Mouse (Mus musculus) MEL (cell line): ENCODE data around the gene Coil. TPM values are rescaled to one million over a fixed set of nuclear protein-coding genes. Genes with fewer than 3 reads are reported as not detected.

Experiments
- DNase-seq: peaks from one replicate; pipeline ENCODE4 v3.0.0; 2011; ENCODE audit warnings: low read depth, low spot score
- H3K27ac ChIP-seq: 2 replicates; pipeline ENCODE4 v1.5.1; 2012; ENCODE audit warnings: low read depth, mild to moderate bottlenecking, control low read depth, low read length, moderate library complexity; ENCODE audit not compliant: control insufficient read depth
- H3K27me3 ChIP-seq, 2 experiments: fragments of 150-350 bp in 1 of 2; sonication (generic) in 1 of 2; 2 replicates each; pipeline ENCODE4 v1.6.1; 2012; ENCODE audit warnings: low read length in 2 of 2, mild to moderate bottlenecking in 2 of 2, improper control_type of control experiment in 1 of 2, moderate library complexity in 1 of 2; ENCODE audit not compliant: insufficient read depth in 2 of 2, control insufficient read depth in 1 of 2
- H3K36me3 ChIP-seq, 2 experiments: 2 replicates each; pipeline ENCODE4 v1.6.1; 2012 to 2014; ENCODE audit warnings: low read length in 2 of 2, improper control_type of control experiment in 1 of 2, inconsistent platforms in 1 of 2, mild to moderate bottlenecking in 1 of 2; ENCODE audit not compliant: insufficient read depth in 2 of 2, control insufficient read depth in 1 of 2
- H3K4me1 ChIP-seq, 2 experiments: fragments of 150-350 bp in 1 of 2; sonication (generic) in 1 of 2; 2 replicates each; pipeline ENCODE4 v1.6.1; 2012; ENCODE audit warnings: low read length in 2 of 2, improper control_type of control experiment in 1 of 2, mild to moderate bottlenecking in 1 of 2; ENCODE audit not compliant: insufficient read depth in 2 of 2, control insufficient read depth in 1 of 2
- H3K4me3 ChIP-seq, 2 experiments: fragments of 150-350 bp in 1 of 2; sonication (generic) in 1 of 2; 2 replicates each; pipeline ENCODE4 v1.5.1; 2012; ENCODE audit warnings: low read depth in 2 of 2, low read length in 2 of 2, mild to moderate bottlenecking in 2 of 2, moderate library complexity in 2 of 2, control low read depth in 1 of 2, improper control_type of control experiment in 1 of 2; ENCODE audit not compliant: control insufficient read depth in 1 of 2, insufficient read depth in 1 of 2
- H3K79me2 ChIP-seq: 2 replicates; pipeline ENCODE4 v1.6.1; 2012; ENCODE audit warnings: mild to moderate bottlenecking, low read length, moderate library complexity; ENCODE audit not compliant: control insufficient read depth, poor library complexity, insufficient read depth
- H3K9ac ChIP-seq: 2 replicates; pipeline ENCODE4 v1.6.1; 2012; ENCODE audit warnings: low read depth, mild to moderate bottlenecking, control low read depth, low read length, moderate library complexity; ENCODE audit not compliant: control insufficient read depth, poor library complexity, severe bottlenecking
- H3K9me3 ChIP-seq: fragments of 150-350 bp; sonication (generic); replicated peaks from 2 replicates; pipeline ENCODE4 v1.6.1; 2012; ENCODE audit warnings: mild to moderate bottlenecking, low read length, improper control_type of control experiment, moderate library complexity; ENCODE audit not compliant: insufficient read depth
- BHLHE40 ChIP-seq: IDR thresholded peaks from 2 replicates; pipeline ENCODE4 v1.6.1; 2012; ENCODE audit warnings: low read depth, mild to moderate bottlenecking, inconsistent platforms, low read length, improper control_type of control experiment, borderline replicate concordance
- ELF1 ChIP-seq: IDR thresholded peaks from 2 replicates; pipeline ENCODE4 v1.6.1; 2014; ENCODE audit warnings: low read depth, mild to moderate bottlenecking, inconsistent platforms, low read length, improper control_type of control experiment, moderate library complexity
- HCFC1 ChIP-seq: IDR thresholded peaks from 2 replicates; pipeline ENCODE4 v1.6.1; 2012; ENCODE audit warnings: low read depth, mild to moderate bottlenecking, inconsistent platforms, low read length, improper control_type of control experiment, moderate library complexity
- MAZ ChIP-seq: IDR thresholded peaks from 2 replicates; pipeline ENCODE4 v1.6.1; 2012; ENCODE audit warnings: low read depth, mild to moderate bottlenecking, inconsistent platforms, low read length, improper control_type of control experiment
- MYB ChIP-seq: IDR thresholded peaks from 2 replicates; pipeline ENCODE4 v1.6.1; 2011; ENCODE audit warnings: mild to moderate bottlenecking, low read depth, low read length, improper control_type of control experiment
- MYC ChIP-seq: IDR thresholded peaks from 2 replicates; pipeline ENCODE4 v1.6.1; 2011; ENCODE audit warnings: low read depth, mild to moderate bottlenecking, low read length, improper control_type of control experiment, moderate library complexity
- NRF1 ChIP-seq: IDR thresholded peaks from 2 replicates; pipeline ENCODE4 v1.6.1; 2014; ENCODE audit warnings: low read depth, mild to moderate bottlenecking, inconsistent platforms, low read length, improper control_type of control experiment, moderate library complexity; ENCODE audit not compliant: poor library complexity, insufficient read depth, severe bottlenecking
- POLR2AphosphoS2 ChIP-seq: IDR thresholded peaks from 2 replicates; pipeline ENCODE4 v1.6.1; 2011; ENCODE audit warnings: low read length, improper control_type of control experiment
- RCOR1 ChIP-seq: IDR thresholded peaks from 2 replicates; pipeline ENCODE4 v1.6.1; 2012; ENCODE audit warnings: low read depth, mild to moderate bottlenecking, inconsistent platforms, low read length, improper control_type of control experiment
- SIN3A ChIP-seq: IDR thresholded peaks from 2 replicates; pipeline ENCODE4 v1.6.1; 2012; ENCODE audit warnings: low read length, improper control_type of control experiment, inconsistent platforms
- SMC3 ChIP-seq: IDR thresholded peaks from 2 replicates; pipeline ENCODE4 v1.6.1; 2011; ENCODE audit warnings: low read depth, low read length, improper control_type of control experiment
- TCF12 ChIP-seq: IDR thresholded peaks from 2 replicates; pipeline ENCODE4 v1.6.1; 2014; ENCODE audit warnings: low read depth, mild to moderate bottlenecking, inconsistent platforms, low read length, improper control_type of control experiment, moderate library complexity
- USF2 ChIP-seq, 2 experiments: IDR thresholded peaks; 2 replicates each; pipeline ENCODE4 v1.6.1; 2011 to 2012; ENCODE audit warnings: improper control_type of control experiment in 2 of 2, low read length in 2 of 2, borderline replicate concordance in 1 of 2, inconsistent platforms in 1 of 2, low read depth in 1 of 2, mild to moderate bottlenecking in 1 of 2; ENCODE audit not compliant: insufficient read depth in 1 of 2
- ZKSCAN1 ChIP-seq: IDR thresholded peaks from 2 replicates; pipeline ENCODE4 v1.6.1; 2012; ENCODE audit warnings: low read depth, mild to moderate bottlenecking, inconsistent platforms, low read length, improper control_type of control experiment, moderate library complexity
- ZMIZ1 ChIP-seq: IDR thresholded peaks from 2 replicates; pipeline ENCODE4 v1.6.1; 2012; ENCODE audit warnings: low read depth, mild to moderate bottlenecking, inconsistent platforms, low read length, improper control_type of control experiment, moderate library complexity
- polyA plus RNA-seq, 2 experiments: library from polyadenylated mRNA; stranded (reverse) in 1 of 2; unstranded in 1 of 2; fragments of >175 nt in 1 of 2; fragments of >200 nt in 1 of 2; gene quantifications; 2 replicates each; pipeline versions ENCODE4 v1.2.1 to v1.2.4; 2012; ENCODE audit warnings: low replicate concordance in 2 of 2, low read depth in 1 of 2; ENCODE audit not compliant: insufficient read length in 2 of 2, insufficient read depth in 1 of 2, missing spikeins in 1 of 2
- total RNA-seq: library from RNA; depleted of rRNA; stranded (reverse); fragments of 300-350 nt; gene quantifications from 2 replicates; pipeline ENCODE4 v1.2.3, GENCODE M21; 2012

The Coil gene
- total and polyA plus RNA-seq, 3 experiments = 24.4 to 32.6 TPM; not detected in 1

DNA sequence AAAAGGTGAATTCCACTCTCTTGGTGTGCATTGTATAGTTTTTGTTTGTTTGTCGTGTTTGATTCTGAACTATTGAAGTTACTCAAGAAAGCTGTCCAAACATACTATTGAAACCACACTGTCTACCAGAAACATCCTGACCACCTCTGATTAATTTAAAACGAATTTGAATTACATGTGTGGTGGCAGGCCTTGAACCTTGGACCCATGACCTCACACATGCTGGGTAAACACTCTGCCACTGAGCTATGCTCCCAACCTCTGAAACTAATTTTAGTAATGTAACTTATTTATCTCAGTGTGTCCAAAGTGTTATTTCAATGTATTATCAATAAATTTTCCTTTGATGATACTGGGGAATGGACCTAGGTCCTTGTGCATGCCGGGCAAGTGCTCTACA, 37.5 kb downstream of the Coil start:
- TF ChIP-seq MYC = no peak
- TF ChIP-seq RCOR1 = no peak
- TF ChIP-seq NRF1 = no peak
- H3K36me3 ChIP-seq = peaks cover 3 to 32% of the 10 kb centered on the region in 2 experiments
- peaks cover 0 to 6% of the 10 kb centered on the region in 2 experiments; a peak in 2 of 4 replicates for H3K4me1 ChIP-seq
- H3K27me3 ChIP-seq = no peaks in the 10 kb centered on the region
- no peaks in the 10 kb centered on the region for H3K9me3 ChIP-seq
- no peak overlapping the region for H3K9ac ChIP-seq
- H3K79me2 ChIP-seq = peaks cover 18% of the 10 kb centered on the region
- DNase-seq = no peak
- H3K27ac ChIP-seq = no peak overlapping the region
- no peak overlapping the region for H3K4me3 ChIP-seq

DNA sequence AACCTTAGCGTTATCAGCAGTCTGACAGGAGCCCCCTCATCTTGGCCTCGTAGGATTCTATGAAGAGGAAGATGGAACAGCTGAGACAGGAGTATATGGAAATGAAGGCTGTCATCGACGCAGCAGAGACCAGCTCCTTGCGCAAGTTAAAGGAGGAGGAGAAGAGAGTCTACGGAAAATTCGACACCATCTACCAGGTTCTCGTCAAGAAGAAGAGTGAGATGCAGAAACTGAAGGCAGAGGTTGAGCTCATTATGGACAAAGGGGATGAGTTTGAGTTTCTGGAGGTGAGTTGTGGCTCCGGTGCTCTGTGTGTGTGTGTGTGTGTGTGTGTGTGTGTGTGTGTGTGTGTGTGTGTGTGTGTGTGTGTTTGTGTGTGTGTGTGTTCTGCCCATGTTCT, 39.0 kb downstream of the Coil start:
- Histone ChIP-seq H3K27me3 (no peaks in the 10 kb centered on the region), H3K79me2 (peaks cover 5% of the 10 kb centered on the region; the same call in 1 of the 2 replicates), H3K4me3 (no peak overlapping the region), H3K9me3 (no peaks in the 10 kb centered on the region), H3K36me3 (peaks cover 0 to 35% of the 10 kb centered on the region in 2 experiments; a peak in 2 of 4 replicates), H3K9ac (no peak overlapping the region), H3K4me1 (no peaks in the 10 kb centered on the region)
- no peak for DNase-seq
- TF ChIP-seq ZKSCAN1 (no peak), MYB (no peak), SMC3 (no peak), MYC (no peak), POLR2AphosphoS2 (no peak)
- TF ChIP-seq, all 39 proteins: peak for 0
- no peak overlapping the region for H3K27ac ChIP-seq

DNA sequence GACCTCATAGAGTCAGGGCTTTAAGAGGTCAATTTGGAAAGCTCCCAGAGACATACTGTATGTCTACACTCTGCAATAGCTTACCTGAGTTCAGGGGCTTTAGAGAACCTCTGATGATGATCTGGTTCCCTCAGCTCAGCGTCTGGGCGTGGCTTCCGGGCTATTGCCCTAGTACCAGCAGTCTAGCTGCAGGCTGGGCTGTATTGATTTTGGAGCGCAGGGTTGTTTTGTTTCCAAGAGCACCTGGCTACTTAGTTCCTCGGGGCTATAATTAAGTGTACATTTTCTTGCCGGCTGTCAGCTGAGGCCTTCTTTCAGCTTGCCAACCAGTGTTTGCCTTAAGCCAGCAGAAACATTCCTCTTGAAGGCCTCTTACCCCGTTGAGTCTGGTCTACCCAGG, 39.4 kb downstream of the Coil start:
- H3K27me3 ChIP-seq = no peaks in the 10 kb centered on the region
- H3K9ac ChIP-seq = no peak overlapping the region
- peaks cover 3% of the 10 kb centered on the region; the same call in 1 of the 2 replicates for H3K79me2 ChIP-seq
- TF ChIP-seq TCF12 = no peak
- TF ChIP-seq SMC3 = no peak
- no peak for TF ChIP-seq SIN3A
- TF ChIP-seq ELF1 = no peak
- TF ChIP-seq MAZ = no peak
- no peak for TF ChIP-seq HCFC1
- no peak for TF ChIP-seq ZMIZ1
- TF ChIP-seq USF2 (IDR thresholded peaks at IDR 0.05; ENCODE audit: borderline replicate concordance in 1 of 2, insufficient read depth in 1 of 2, low read depth in 1 of 2, low read length in 2 of 2) = no peak
- no peak for TF ChIP-seq BHLHE40
- TF ChIP-seq NRF1 = no peak
- H3K4me1 ChIP-seq = peaks cover 0 to 4% of the 10 kb centered on the region in 2 experiments; a peak in 2 of 4 replicates
- H3K9me3 ChIP-seq = no peaks in the 10 kb centered on the region
- DNase-seq = no peak
- H3K36me3 ChIP-seq = peaks cover 4 to 36% of the 10 kb centered on the region in 2 experiments; a peak in 3 of 4 replicates
- H3K27ac ChIP-seq = no peak overlapping the region
- H3K4me3 ChIP-seq = no peak overlapping the region
